In genomic region chr15:78178397-78178796, GRCm38 (mm10) we compare ENCODE assay signal across 8 mouse cellular contexts. TPM values are rescaled to one million over a fixed set of nuclear protein-coding genes. Genes with fewer than 3 reads are reported as not detected.
A peak's percentile ranks its signal among the peaks of the same experiment; 100 is the strongest.
DNase-seq lines count a peak whose midpoint lies in the region; ATAC-seq and TF ChIP-seq lines count a peak whose summit lies in the region.
"Had no signal": no experiment of that assay in that cellular context is flagged by ENCODE, and none has a peak within 500 bp of the region (broad histone marks: within the 10 kb centered on the region; RNA-seq: fewer than 3 reads in every experiment).

No protein-coding gene starts in this region.

- H3K9me3 ChIP-seq in ES-E14 (ENCODE audit: control insufficient read depth, insufficient read depth, low read depth, low read length), result no peaks in the 10 kb centered on the region
- no peaks in the 10 kb centered on the region for H3K9me3 ChIP-seq in embryonic facial prominence, embryonic 11.5 days (replicated peaks; ENCODE audit: control insufficient read depth, low read length)
- H3K9me3 ChIP-seq in hindbrain, embryonic 14.5 days (ENCODE audit: control insufficient read depth, low read length), result no peaks in the 10 kb centered on the region
- no peaks in the 10 kb centered on the region for H3K9me3 ChIP-seq in limb, embryonic 10.5 days (replicated peaks)
- H3K9me3 ChIP-seq: limb, embryonic 13.5 days had no signal

- 7% methylated on average over 9 of the region's 9 CpGs for WGBS in embryonic facial prominence, embryonic 11.5 days
- 3% methylated on average over 9 of the region's 9 CpGs for WGBS in hindbrain, embryonic 14.5 days
- WGBS in limb, embryonic 10.5 days, result 8% methylated on average over 9 of the region's 9 CpGs

- H3K4me1 ChIP-seq in ES-E14 (ENCODE audit: control insufficient read depth in 2 of 2, insufficient read depth in 2 of 2, low read length in 2 of 2, poor library complexity in 1 of 2), result no peaks in the 10 kb centered on the region
- H3K4me1 ChIP-seq in embryonic facial prominence, embryonic 11.5 days (ENCODE audit: control insufficient read depth, insufficient read depth, low read length), result no peaks in the 10 kb centered on the region
- H3K4me1 ChIP-seq in hindbrain, embryonic 14.5 days (replicated peaks; ENCODE audit: control insufficient read depth, insufficient read depth, low read length), result peaks cover 27% of the 10 kb centered on the region
- peaks cover 20% of the 10 kb centered on the region for H3K4me1 ChIP-seq in limb, embryonic 10.5 days

- no peaks in the 10 kb centered on the region for H3K36me3 ChIP-seq in ES-E14 (ENCODE audit: control insufficient read depth, insufficient read depth, low read length, poor library complexity, severe bottlenecking)
- no peaks in the 10 kb centered on the region for H3K36me3 ChIP-seq in embryonic facial prominence, embryonic 11.5 days (replicated peaks; ENCODE audit: control insufficient read depth, insufficient read depth, low read depth, low read length)
- H3K36me3 ChIP-seq in hindbrain, embryonic 14.5 days (replicated peaks; ENCODE audit: control insufficient read depth, insufficient read depth), result no peaks in the 10 kb centered on the region
- no peaks in the 10 kb centered on the region for H3K36me3 ChIP-seq in limb, embryonic 10.5 days
- H3K36me3 ChIP-seq: limb, embryonic 13.5 days had no signal

- H3K27ac ChIP-seq in ES-E14 (ENCODE audit: insufficient read depth, low read depth, low read length, poor library complexity, severe bottlenecking), result no peak overlapping the region
- H3K27ac ChIP-seq in embryonic facial prominence, embryonic 11.5 days (replicated peaks; ENCODE audit: low read depth, low read length), result no peak overlapping the region
- H3K27ac ChIP-seq in hindbrain, embryonic 14.5 days, result peak overlapping the region; percentile 20; the same call in 1 of the 2 replicates
- no peak overlapping the region for H3K27ac ChIP-seq in limb, embryonic 10.5 days
- H3K27ac ChIP-seq: limb, embryonic 13.5 days had no signal

- in situ Hi-C loops in ES-E14 (cut with MboI; ENCODE audit: low sequenced_read_pairs in 2 of 2, unreplicated experiment in 2 of 2), result no loop called here

- no peak overlapping the region for H3K4me3 ChIP-seq in ES-E14 (ENCODE audit: insufficient read depth in 1 of 2, low read depth in 1 of 2, low read length in 2 of 2, poor library complexity in 1 of 2, severe bottlenecking in 1 of 2)
- no peak overlapping the region for H3K4me3 ChIP-seq in embryonic facial prominence, embryonic 11.5 days (ENCODE audit: low read depth, low read length)
- H3K4me3 ChIP-seq in hindbrain, embryonic 14.5 days (replicated peaks; ENCODE audit: low read length), result no peak overlapping the region
- 0 out of 2 replicates have a peak overlapping the region, but pooled peaks have one; percentile 4 for H3K4me3 ChIP-seq in limb, embryonic 10.5 days
- H3K4me3 ChIP-seq: limb, embryonic 13.5 days had no signal

- no peaks in the 10 kb centered on the region for H3K27me3 ChIP-seq in embryonic facial prominence, embryonic 11.5 days (ENCODE audit: control insufficient read depth, insufficient read depth, low read length)
- no peaks in the 10 kb centered on the region for H3K27me3 ChIP-seq in hindbrain, embryonic 14.5 days (ENCODE audit: control insufficient read depth, insufficient read depth, low read length)
- peaks cover 31% of the 10 kb centered on the region for H3K27me3 ChIP-seq in limb, embryonic 10.5 days (ENCODE audit: low read depth, poor library complexity, severe bottlenecking)

- no peak for ATAC-seq in embryonic facial prominence, embryonic 11.5 days (replicated peaks; ENCODE audit: insufficient number of reproducible peaks, low FRiP score, low TSS enrichment, low read depth)
- ATAC-seq in hindbrain, embryonic 14.5 days (ENCODE audit: low FRiP score), result no peak

- peak; percentile 50 for DNase-seq in ES-E14 (ENCODE audit: low read depth, low spot score)
- DNase-seq in adrenal gland, adult 8-10 months, result peak; percentile 68
- DNase-seq in embryonic facial prominence, embryonic 11.5 days (ENCODE audit: low spot score), result peak; percentile 73
- DNase-seq in hindbrain, embryonic 14.5 days (ENCODE audit: low spot score), result peak; percentile 77
- DNase-seq in limb, embryonic 10.5 days (ENCODE audit: low spot score), result peak; percentile 86
- peak; percentile 86 for DNase-seq in naive thymus-derived CD4-positive, alpha-beta T cell, adult 2 months (ENCODE audit: low read depth)
- DNase-seq in spleen, postnatal 14 days (ENCODE audit: low spot score in 2 of 2), result peak; percentile 57 to 75

- no peak overlapping the region for H3K9ac ChIP-seq in ES-E14 (ENCODE audit: insufficient read depth, low read depth, low read length, poor library complexity, severe bottlenecking)
- H3K9ac ChIP-seq in embryonic facial prominence, embryonic 11.5 days (replicated peaks; ENCODE audit: low read length), result no peak overlapping the region; the same call in 1 of the 2 replicates
- no peak overlapping the region for H3K9ac ChIP-seq in hindbrain, embryonic 14.5 days
- H3K9ac ChIP-seq: limb, embryonic 13.5 days had no signal

- H3K4me2 ChIP-seq in embryonic facial prominence, embryonic 11.5 days (ENCODE audit: low read depth, low read length), result no peak overlapping the region
- H3K4me2 ChIP-seq in hindbrain, embryonic 14.5 days (replicated peaks), result no peak overlapping the region
- H3K4me2 ChIP-seq: limb, embryonic 13.5 days had no signal

TF ChIP-seq in ES-E14, 5 proteins besides CTCF, POLR2A, EP300 and RAD21:
- TF ChIP-seq CHD2 (IDR thresholded peaks at IDR 0.05; ENCODE audit: low read depth, low read length), result no peak
- peak; percentile 61; the same call in 1 of the 2 replicates for TF ChIP-seq ZC3H11A (IDR thresholded peaks at IDR 0.05; ENCODE audit: borderline replicate concordance, low read depth, low read length)
- TF ChIP-seq ZNF384 (IDR thresholded peaks at IDR 0.05; ENCODE audit: low read depth, low read length), result 0 out of 2 replicates have a peak, but pooled peaks have one; percentile 23

RNA-seq across cellular contexts. Expression of gene Ift27, which starts 4.5 kb away (rescaled TPM):
- total RNA-seq in ES-E14 (2012; rRNA removed), result 12.6 and 12.8 TPM in 2 replicates
- total RNA-seq in adrenal gland, adult 8-10 months (2022), result 10 to 100 TPM; 14.3 to 31.1 (median 23.4) TPM
- polyA plus RNA-seq in embryonic facial prominence, embryonic 11.5 days (2014; fragmentation: Nextera tagmentation; extraction: Ambion mirVana), result 111 and 115 TPM in 2 replicates
- 105 and 108 TPM in 2 replicates for polyA plus RNA-seq in hindbrain, embryonic 14.5 days (2014; fragmentation: Nextera tagmentation; extraction: Ambion mirVana)
- 121 and 122 TPM in 2 replicates for polyA plus RNA-seq in limb, embryonic 10.5 days (2016; fragmentation: Nextera tagmentation; extraction: Ambion mirVana)

RNA-seq across cellular contexts. Expression of gene Pvalb, which starts 27.8 kb away (rescaled TPM):
- not detected in 2 replicates for total RNA-seq in ES-E14 (2012; rRNA removed)
- not detected for total RNA-seq in adrenal gland, adult 8-10 months (2022)
- 0.22 TPM in 1 of 2 replicates, not detected in the other for polyA plus RNA-seq in embryonic facial prominence, embryonic 11.5 days (2014; fragmentation: Nextera tagmentation; extraction: Ambion mirVana)
- 6.8 and 8.7 TPM in 2 replicates for polyA plus RNA-seq in hindbrain, embryonic 14.5 days (2014; fragmentation: Nextera tagmentation; extraction: Ambion mirVana)
- not detected in 2 replicates for polyA plus RNA-seq in limb, embryonic 10.5 days (2016; fragmentation: Nextera tagmentation; extraction: Ambion mirVana)

RNA-seq across cellular contexts. Expression of gene Cacng2, which starts 58.6 kb away (rescaled TPM):
- total RNA-seq in ES-E14 (2012; rRNA removed), result not detected in 2 replicates
- total RNA-seq in adrenal gland, adult 8-10 months (2022), result 1 to 10 TPM in 1 of 4 experiments, under 1 TPM in 3; 0.56 to 1.0 (median 0.88) TPM
- polyA plus RNA-seq in embryonic facial prominence, embryonic 11.5 days (2014; fragmentation: Nextera tagmentation; extraction: Ambion mirVana), result 0.18 and 0.25 TPM in 2 replicates
- 14.7 and 15.4 TPM in 2 replicates for polyA plus RNA-seq in hindbrain, embryonic 14.5 days (2014; fragmentation: Nextera tagmentation; extraction: Ambion mirVana)
- polyA plus RNA-seq in limb, embryonic 10.5 days (2016; fragmentation: Nextera tagmentation; extraction: Ambion mirVana), result not detected in 2 replicates
- polyA plus RNA-seq: limb, embryonic 13.5 days had no signal

Comparison
In these comparisons a context has a peak if more than half of its experiments do, and no peak if none do; other contexts are left out.
1. RNA of gene Cacng2, which starts 58.6 kb away (polyA plus RNA-seq): 14.7 to 15.4 TPM in hindbrain, embryonic 14.5 days; 0.18 to 0.25 TPM in embryonic facial prominence, embryonic 11.5 days and not detected in limb, embryonic 10.5 days; every median in the first group is over 10 times any median in the second.
2. Peak in every context shown above with its lines, with median percentiles within 50 percentile points of each other: DNase-seq.